In genomic region chr2:148029751-148030612, GRCm38 (mm10) we compare ENCODE assay signal across 9 mouse cellular contexts. TPM values are rescaled to one million over a fixed set of nuclear protein-coding genes. Genes with fewer than 3 reads are reported as not detected.
DNase-seq lines count a peak whose midpoint lies in the region; ATAC-seq and TF ChIP-seq lines count a peak whose summit lies in the region.
"Had no signal": no experiment of that assay in that cellular context is flagged by ENCODE, and none has a peak within 500 bp of the region (broad histone marks: within the 10 kb centered on the region; RNA-seq: fewer than 3 reads in every experiment).

No protein-coding gene starts in this region.

- H3K4me1 ChIP-seq in heart, embryonic 12.5 days (replicated peaks), result no peaks in the 10 kb centered on the region
- H3K4me1 ChIP-seq in ES-E14 (ENCODE audit: control insufficient read depth in 2 of 2, insufficient read depth in 2 of 2, low read length in 2 of 2, poor library complexity in 1 of 2), result peaks cover 0 to 2% of the 10 kb centered on the region in 2 experiments; a peak in 1 of 4 replicates
- no peaks in the 10 kb centered on the region for H3K4me1 ChIP-seq in intestine, embryonic 14.5 days (replicated peaks; ENCODE audit: control insufficient read depth, insufficient read depth, low read length)
- H3K4me1 ChIP-seq: embryonic facial prominence, embryonic 15.5 days had no signal

- H3K36me3 ChIP-seq in heart, embryonic 12.5 days, result no peaks in the 10 kb centered on the region
- no peaks in the 10 kb centered on the region for H3K36me3 ChIP-seq in ES-E14 (ENCODE audit: control insufficient read depth, insufficient read depth, low read length, poor library complexity, severe bottlenecking)
- H3K36me3 ChIP-seq in intestine, embryonic 14.5 days (ENCODE audit: control insufficient read depth, insufficient read depth, low read length), result no peaks in the 10 kb centered on the region
- H3K36me3 ChIP-seq: embryonic facial prominence, embryonic 15.5 days had no signal

- intact Hi-C loops in heart, postnatal 25 days (cut with DNase I), result loop anchor here (10.0 kb wide), 2 partner anchors 665 to 945 kb away; partner anchors contain the start of genes Nkx2-4 and Pax1
- intact Hi-C loops in gastrocnemius, adult 2 months (cut with DNase I), result no loop called here
- intact Hi-C loops in left cerebral cortex, postnatal 10 days (cut with DNase I), result loop anchor here (5.0 kb wide), 2 partner anchors 658 to 843 kb away; no protein-coding TSS in a partner anchor

- 5% methylated on average over 21 of the region's 21 CpGs for WGBS in heart, embryonic 12.5 days
- 8% methylated on average over 21 of the region's 21 CpGs for WGBS in intestine, embryonic 14.5 days

- H3K9ac ChIP-seq in heart, embryonic 12.5 days, result no peak overlapping the region
- H3K9ac ChIP-seq in ES-E14 (ENCODE audit: insufficient read depth, low read depth, low read length, poor library complexity, severe bottlenecking), result no peak overlapping the region
- H3K9ac ChIP-seq in intestine, embryonic 14.5 days (ENCODE audit: low read length), result no peak overlapping the region
- H3K9ac ChIP-seq: embryonic facial prominence, embryonic 15.5 days had no signal

- H3K4me2 ChIP-seq in heart, embryonic 12.5 days, result peak overlapping the region; percentile 43
- peak overlapping the region; percentile 18 for H3K4me2 ChIP-seq in intestine, embryonic 14.5 days (ENCODE audit: low read length)
- H3K4me2 ChIP-seq: embryonic facial prominence, embryonic 15.5 days had no signal

- H3K27me3 ChIP-seq in heart, embryonic 12.5 days (replicated peaks), result peaks cover 73% of the 10 kb centered on the region
- H3K27me3 ChIP-seq in intestine, embryonic 14.5 days (replicated peaks; ENCODE audit: control insufficient read depth, insufficient read depth, low read length), result peaks cover 92% of the 10 kb centered on the region

- H3K27ac ChIP-seq in heart, embryonic 12.5 days (ENCODE audit: poor library complexity, severe bottlenecking), result no peak overlapping the region
- H3K27ac ChIP-seq in ES-E14 (ENCODE audit: insufficient read depth, low read depth, low read length, poor library complexity, severe bottlenecking), result no peak overlapping the region
- H3K27ac ChIP-seq in intestine, embryonic 14.5 days (ENCODE audit: low read depth), result no peak overlapping the region
- H3K27ac ChIP-seq in gastrocnemius, adult 2 months, result no peak overlapping the region
- H3K27ac ChIP-seq: embryonic facial prominence, embryonic 15.5 days had no signal

- ATAC-seq in heart, embryonic 12.5 days (ENCODE audit: insufficient number of reproducible peaks, low FRiP score), result no peak
- 0 out of 2 replicates have a peak, but pooled peaks have one; percentile 55 for ATAC-seq in intestine, embryonic 14.5 days (replicated peaks; ENCODE audit: low FRiP score, low TSS enrichment, low read depth)

- peak overlapping the region; percentile 17 for H3K4me3 ChIP-seq in heart, embryonic 12.5 days
- H3K4me3 ChIP-seq in ES-E14 (ENCODE audit: insufficient read depth in 1 of 2, low read depth in 1 of 2, low read length in 2 of 2, poor library complexity in 1 of 2, severe bottlenecking in 1 of 2), result no peak overlapping the region; a peak in 1 of 4 replicates
- H3K4me3 ChIP-seq in intestine, embryonic 14.5 days (ENCODE audit: low read depth, low read length), result no peak overlapping the region
- no peak overlapping the region for H3K4me3 ChIP-seq in gastrocnemius, adult 2 months
- H3K4me3 ChIP-seq: embryonic facial prominence, embryonic 15.5 days had no signal

- DNase-seq in heart, postnatal 25 days (ENCODE audit: low spot score), result no peak
- DNase-seq in ES-E14 (ENCODE audit: low read depth, low spot score), result no peak
- peak; percentile 66 for DNase-seq in intestine, embryonic 14.5 days (ENCODE audit: low spot score)
- DNase-seq in lung, postnatal 14 days, result peak; percentile 25
- DNase-seq in gastrocnemius, adult 2 months, result no peak
- DNase-seq in left cerebral cortex, postnatal 10 days (ENCODE audit: extremely low spot score in 1 of 2, low spot score in 2 of 2), result no peak
- DNase-seq in kidney, adult 18-20 months, result no peak

- in situ Hi-C loops in ES-E14 (cut with MboI; ENCODE audit: low sequenced_read_pairs in 2 of 2, unreplicated experiment in 2 of 2), result loop anchor here in 1 of 2 experiments (10.0 to 25.0 kb wide), 3 partner anchors 943 to 1818 kb away; partner anchors contain the start of genes Insm1 and Nkx2-4

- H3K9me3 ChIP-seq in heart, embryonic 12.5 days (replicated peaks), result no peaks in the 10 kb centered on the region
- no peaks in the 10 kb centered on the region for H3K9me3 ChIP-seq in ES-E14 (ENCODE audit: control insufficient read depth, insufficient read depth, low read depth, low read length)
- H3K9me3 ChIP-seq in intestine, embryonic 14.5 days (ENCODE audit: control insufficient read depth, low read length), result no peaks in the 10 kb centered on the region
- H3K9me3 ChIP-seq: embryonic facial prominence, embryonic 15.5 days had no signal

- no peak for TF ChIP-seq CTCF in gastrocnemius, adult 2 months (IDR thresholded peaks at IDR 0.05)

TF ChIP-seq in ES-E14, 5 proteins besides CTCF, POLR2A, EP300 and RAD21:
- TF ChIP-seq CHD2 (IDR thresholded peaks at IDR 0.05; ENCODE audit: low read depth, low read length) (no peak), MAFK (IDR thresholded peaks at IDR 0.05; ENCODE audit: insufficient read depth, low read depth, low read length) (0 out of 2 replicates have a peak, but pooled peaks have one; percentile 26)

RNA-seq across cellular contexts. Expression of gene Foxa2, which starts 16.8 kb away (rescaled TPM):
- polyA plus RNA-seq in heart, embryonic 12.5 days (2016; fragmentation: Nextera tagmentation; extraction: Ambion mirVana), result 0.44 and 0.55 TPM in 2 replicates
- total RNA-seq in heart, postnatal 25 days (2021), result not detected
- total RNA-seq in ES-E14 (2012; rRNA removed), result 0.11 and 1.5 TPM in 2 replicates
- polyA plus RNA-seq in intestine, embryonic 14.5 days (2014; fragmentation: Nextera tagmentation; extraction: Ambion mirVana), result 2.6 and 6.5 TPM in 2 replicates
- total RNA-seq in gastrocnemius, adult 2 months (2021), result not detected
- not detected for total RNA-seq in left cerebral cortex, postnatal 10 days (2021)

Comparison
In these comparisons a context has a peak if more than half of its experiments do, and no peak if none do; other contexts are left out.
1. DNase-seq: peak in intestine, embryonic 14.5 days (single experiment) and lung, postnatal 14 days (single experiment); none in heart, postnatal 25 days (single experiment), ES-E14 (single experiment), gastrocnemius, adult 2 months (single experiment), left cerebral cortex, postnatal 10 days (0 of 2) and kidney, adult 18-20 months (single experiment).